Mouse (Mus musculus): ENCODE results near the gene Unc45a. TPM values are rescaled to one million over a fixed set of nuclear protein-coding genes. Genes with fewer than 3 reads are reported as not detected.
A peak's percentile ranks its signal among the peaks of the same experiment; 100 is the strongest.

Gene Unc45a
- polyA plus RNA-seq, 1 experiment from 2014 or later = 29.6 TPM

GRCm38 (mm10) chr7:80369967-80370431 is 29.2 kb upstream of the Unc45a start:
- peak overlapping the region; percentile 68 for H3K4me2 ChIP-seq (ENCODE audit: low read length)
- H3K27ac ChIP-seq (ENCODE audit: low read depth, low read length) = no peak overlapping the region
- peak overlapping the region; percentile 89 for H3K4me3 ChIP-seq (ENCODE audit: low read depth, low read length)
- no peaks in the 10 kb centered on the region for H3K27me3 ChIP-seq (replicated peaks; ENCODE audit: control insufficient read depth, insufficient read depth, low read length)
- 0 out of 2 replicates have a peak, but pooled peaks cover 2% of the 10 kb centered on the region for H3K4me1 ChIP-seq (ENCODE audit: control insufficient read depth, insufficient read depth, low read length)
- peak overlapping the region; percentile 90 for H3K9ac ChIP-seq (ENCODE audit: low read length)
- 56% methylated on average over 4 of the region's 4 CpGs for WGBS
- no peaks in the 10 kb centered on the region for H3K9me3 ChIP-seq (replicated peaks; ENCODE audit: control insufficient read depth, low read length)
- no peak for ATAC-seq
- H3K36me3 ChIP-seq (ENCODE audit: control insufficient read depth, insufficient read depth, low read length) = peaks cover 31% of the 10 kb centered on the region
- DNase-seq (ENCODE audit: low spot score) = no peak

GRCm38 (mm10) chr7:80369461-80369860 is 28.7 kb upstream of the Unc45a start:
- ATAC-seq (no peak), DNase-seq (ENCODE audit: low spot score) (no peak)
- no peaks in the 10 kb centered on the region for H3K9me3 ChIP-seq (replicated peaks; ENCODE audit: control insufficient read depth, low read length)
- 67% methylated on average over 5 of the region's 5 CpGs for WGBS
- H3K4me2 ChIP-seq (ENCODE audit: low read length) = peak overlapping the region; percentile 68
- H3K27me3 ChIP-seq (replicated peaks; ENCODE audit: control insufficient read depth, insufficient read depth, low read length) = no peaks in the 10 kb centered on the region
- peaks cover 32% of the 10 kb centered on the region for H3K36me3 ChIP-seq (ENCODE audit: control insufficient read depth, insufficient read depth, low read length)
- 0 out of 2 replicates have a peak, but pooled peaks cover 2% of the 10 kb centered on the region for H3K4me1 ChIP-seq (ENCODE audit: control insufficient read depth, insufficient read depth, low read length)
- no peak overlapping the region for H3K27ac ChIP-seq (ENCODE audit: low read depth, low read length)
- 0 out of 2 replicates have a peak overlapping the region, but pooled peaks have one; percentile 89 for H3K4me3 ChIP-seq (ENCODE audit: low read depth, low read length)
- H3K9ac ChIP-seq (ENCODE audit: low read length) = no peak overlapping the region

GRCm38 (mm10) chr7:80368635-80369421 is 28.0 kb upstream of the Unc45a start:
- Histone ChIP-seq H3K4me2 (ENCODE audit: low read length) (no peak overlapping the region), H3K9ac (ENCODE audit: low read length) (no peak overlapping the region), H3K4me3 (ENCODE audit: low read depth, low read length) (no peak overlapping the region), H3K4me1 (ENCODE audit: control insufficient read depth, insufficient read depth, low read length) (0 out of 2 replicates have a peak, but pooled peaks cover 2% of the 10 kb centered on the region), H3K36me3 (ENCODE audit: control insufficient read depth, insufficient read depth, low read length) (peaks cover 38% of the 10 kb centered on the region), H3K27ac (ENCODE audit: low read depth, low read length) (no peak overlapping the region), H3K9me3 (replicated peaks; ENCODE audit: control insufficient read depth, low read length) (no peaks in the 10 kb centered on the region), H3K27me3 (replicated peaks; ENCODE audit: control insufficient read depth, insufficient read depth, low read length) (no peaks in the 10 kb centered on the region)
- DNase-seq (ENCODE audit: low spot score) = no peak
- no peak for ATAC-seq
- WGBS = 88% methylated on average over 20 of the region's 20 CpGs

GRCm38 (mm10) chr7:80368009-80368408 is 27.2 kb upstream of the Unc45a start:
- 90% methylated on average over 9 of the region's 9 CpGs for WGBS
- ATAC-seq (no peak), DNase-seq (ENCODE audit: low spot score) (no peak)
- Histone ChIP-seq H3K4me1 (ENCODE audit: control insufficient read depth, insufficient read depth, low read length) (0 out of 2 replicates have a peak, but pooled peaks cover 2% of the 10 kb centered on the region), H3K4me3 (ENCODE audit: low read depth, low read length) (no peak overlapping the region), H3K9me3 (replicated peaks; ENCODE audit: control insufficient read depth, low read length) (no peaks in the 10 kb centered on the region), H3K4me2 (ENCODE audit: low read length) (no peak overlapping the region), H3K36me3 (ENCODE audit: control insufficient read depth, insufficient read depth, low read length) (peaks cover 46% of the 10 kb centered on the region), H3K27ac (ENCODE audit: low read depth, low read length) (no peak overlapping the region), H3K27me3 (replicated peaks; ENCODE audit: control insufficient read depth, insufficient read depth, low read length) (no peaks in the 10 kb centered on the region), H3K9ac (ENCODE audit: low read length) (no peak overlapping the region)

GRCm38 (mm10) chr7:80367232-80367631 is 26.4 kb upstream of the Unc45a start:
- 0 out of 2 replicates have a peak, but pooled peaks cover 2% of the 10 kb centered on the region for H3K4me1 ChIP-seq (ENCODE audit: control insufficient read depth, insufficient read depth, low read length)
- ATAC-seq (no peak), DNase-seq (ENCODE audit: low spot score) (no peak)
- no peak overlapping the region for H3K4me2 ChIP-seq (ENCODE audit: low read length)
- no peaks in the 10 kb centered on the region for H3K27me3 ChIP-seq (replicated peaks; ENCODE audit: control insufficient read depth, insufficient read depth, low read length)
- H3K9ac ChIP-seq (ENCODE audit: low read length) = no peak overlapping the region
- no peaks in the 10 kb centered on the region for H3K9me3 ChIP-seq (replicated peaks; ENCODE audit: control insufficient read depth, low read length)
- no peak overlapping the region for H3K27ac ChIP-seq (ENCODE audit: low read depth, low read length)
- peaks cover 54% of the 10 kb centered on the region for H3K36me3 ChIP-seq (ENCODE audit: control insufficient read depth, insufficient read depth, low read length)
- no peak overlapping the region for H3K4me3 ChIP-seq (ENCODE audit: low read depth, low read length)
- 98% methylated on average over 7 of the region's 7 CpGs for WGBS

GRCm38 (mm10) chr7:80365759-80366158 is 25.0 kb upstream of the Unc45a start:
- DNase-seq (ENCODE audit: low spot score) = no peak
- no peak for ATAC-seq
- no peak overlapping the region for H3K4me3 ChIP-seq (ENCODE audit: low read depth, low read length)
- WGBS = 88% methylated on average over 2 of the region's 2 CpGs
- H3K9ac ChIP-seq (ENCODE audit: low read length) = no peak overlapping the region
- no peaks in the 10 kb centered on the region for H3K9me3 ChIP-seq (replicated peaks; ENCODE audit: control insufficient read depth, low read length)
- H3K36me3 ChIP-seq (ENCODE audit: control insufficient read depth, insufficient read depth, low read length) = peaks cover 69% of the 10 kb centered on the region
- H3K27ac ChIP-seq (ENCODE audit: low read depth, low read length) = no peak overlapping the region
- H3K27me3 ChIP-seq (replicated peaks; ENCODE audit: control insufficient read depth, insufficient read depth, low read length) = no peaks in the 10 kb centered on the region
- no peak overlapping the region for H3K4me2 ChIP-seq (ENCODE audit: low read length)
- 0 out of 2 replicates have a peak, but pooled peaks cover 2% of the 10 kb centered on the region for H3K4me1 ChIP-seq (ENCODE audit: control insufficient read depth, insufficient read depth, low read length)

GRCm38 (mm10) chr7:80360435-80360834 is 19.6 kb upstream of the Unc45a start:
- H3K4me1 ChIP-seq (ENCODE audit: control insufficient read depth, insufficient read depth, low read length) = no peaks in the 10 kb centered on the region
- H3K4me3 ChIP-seq (ENCODE audit: low read depth, low read length) = no peak overlapping the region
- H3K27me3 ChIP-seq (replicated peaks; ENCODE audit: control insufficient read depth, insufficient read depth, low read length) = no peaks in the 10 kb centered on the region
- no peak for ATAC-seq
- peaks cover 79% of the 10 kb centered on the region for H3K36me3 ChIP-seq (ENCODE audit: control insufficient read depth, insufficient read depth, low read length)
- no peak for DNase-seq (ENCODE audit: low spot score)
- H3K9me3 ChIP-seq (replicated peaks; ENCODE audit: control insufficient read depth, low read length) = no peaks in the 10 kb centered on the region
- H3K4me2 ChIP-seq (ENCODE audit: low read length) = no peak overlapping the region
- 83% methylated on average over 3 of the region's 3 CpGs for WGBS
- H3K9ac ChIP-seq (ENCODE audit: low read length) = no peak overlapping the region
- no peak overlapping the region for H3K27ac ChIP-seq (ENCODE audit: low read depth, low read length)

GRCm38 (mm10) chr7:80358039-80358438 is 17.2 kb upstream of the Unc45a start:
- Histone ChIP-seq H3K27me3 (replicated peaks; ENCODE audit: control insufficient read depth, insufficient read depth, low read length) (no peaks in the 10 kb centered on the region), H3K4me2 (ENCODE audit: low read length) (no peak overlapping the region), H3K36me3 (ENCODE audit: control insufficient read depth, insufficient read depth, low read length) (peaks cover 75% of the 10 kb centered on the region), H3K27ac (ENCODE audit: low read depth, low read length) (no peak overlapping the region), H3K9ac (ENCODE audit: low read length) (no peak overlapping the region), H3K4me3 (ENCODE audit: low read depth, low read length) (no peak overlapping the region), H3K9me3 (replicated peaks; ENCODE audit: control insufficient read depth, low read length) (no peaks in the 10 kb centered on the region), H3K4me1 (ENCODE audit: control insufficient read depth, insufficient read depth, low read length) (no peaks in the 10 kb centered on the region)
- DNase-seq (ENCODE audit: low spot score) = no peak
- 53% methylated on average over 4 of the region's 4 CpGs for WGBS
- ATAC-seq = no peak

- ATAC-seq = no peak
- no peaks in the 10 kb centered on the region for H3K4me1 ChIP-seq (ENCODE audit: control insufficient read depth, insufficient read depth, low read length)
- peaks cover 75% of the 10 kb centered on the region for H3K36me3 ChIP-seq (ENCODE audit: control insufficient read depth, insufficient read depth, low read length)
- H3K4me3 ChIP-seq (ENCODE audit: low read depth, low read length) = no peak overlapping the region
- 13% methylated on average over 8 of the region's 8 CpGs for WGBS
- H3K27me3 ChIP-seq (replicated peaks; ENCODE audit: control insufficient read depth, insufficient read depth, low read length) = no peaks in the 10 kb centered on the region
- peak; percentile 30 for DNase-seq (ENCODE audit: low spot score)
- H3K9ac ChIP-seq (ENCODE audit: low read length) = no peak overlapping the region
- no peak overlapping the region for H3K4me2 ChIP-seq (ENCODE audit: low read length)
- H3K9me3 ChIP-seq (replicated peaks; ENCODE audit: control insufficient read depth, low read length) = no peaks in the 10 kb centered on the region
- peak overlapping the region; percentile 44; the same call in 1 of the 2 replicates for H3K27ac ChIP-seq (ENCODE audit: low read depth, low read length)
These were observed 16.4 kb upstream of the Unc45a start for GRCm38 (mm10) chr7:80357156-80357555.
